Mouse (Mus musculus): ENCODE data around the gene Hbs1l. TPM values are rescaled to one million over a fixed set of nuclear protein-coding genes. Genes with fewer than 3 reads are reported as not detected.
"Not testable (repeated sequence)": the region's sequence is repeated elsewhere in the genome, so short reads cannot be mapped to it uniquely, and the experiment has no call there.

Gene Hbs1l
- total RNA-seq, 2 experiments from 2014 or later, result 72.2 to 76.8 TPM

DNA sequence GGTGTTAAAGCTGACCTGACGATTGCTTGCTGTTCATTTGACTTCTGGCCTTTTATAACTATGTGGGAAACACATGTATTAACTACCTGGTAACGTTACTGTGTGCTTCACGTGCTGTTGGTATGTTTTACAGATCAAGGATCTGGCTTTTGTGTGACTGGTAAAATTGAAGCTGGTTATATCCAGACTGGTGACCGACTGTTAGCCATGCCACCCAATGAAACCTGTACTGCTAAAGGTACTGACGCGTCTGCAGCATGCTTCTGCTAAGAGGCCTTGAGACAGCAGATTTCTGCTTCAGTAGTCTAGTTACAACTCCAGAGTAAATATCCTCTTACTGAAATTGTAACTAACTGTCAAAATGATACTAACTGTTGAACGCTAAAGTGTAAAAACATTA is 58.7 kb downstream of the Hbs1l start:
- no peak for DNase-seq (ENCODE audit: low spot score in 2 of 2)

DNA sequence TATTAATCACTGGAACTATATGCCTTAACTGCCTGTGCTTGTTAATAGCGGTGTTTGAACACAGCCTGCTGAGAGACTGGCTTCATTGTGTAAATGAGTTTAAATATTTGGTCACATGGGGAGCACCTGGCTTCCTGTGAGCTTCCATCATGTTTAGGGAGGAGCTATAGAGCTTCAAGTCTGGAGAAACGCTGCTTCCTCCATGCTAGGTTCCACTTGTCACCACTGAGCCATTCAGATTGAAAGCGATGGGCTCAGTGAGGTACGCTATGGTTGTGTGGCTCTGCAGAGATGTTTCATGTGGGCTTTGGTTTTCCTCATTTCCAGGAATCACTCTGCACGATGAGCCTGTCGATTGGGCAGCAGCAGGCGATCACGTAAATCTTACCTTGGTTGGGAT is 62.2 kb downstream of the Hbs1l start:
- DNase-seq (ENCODE audit: low spot score in 2 of 2), result no peak

DNA sequence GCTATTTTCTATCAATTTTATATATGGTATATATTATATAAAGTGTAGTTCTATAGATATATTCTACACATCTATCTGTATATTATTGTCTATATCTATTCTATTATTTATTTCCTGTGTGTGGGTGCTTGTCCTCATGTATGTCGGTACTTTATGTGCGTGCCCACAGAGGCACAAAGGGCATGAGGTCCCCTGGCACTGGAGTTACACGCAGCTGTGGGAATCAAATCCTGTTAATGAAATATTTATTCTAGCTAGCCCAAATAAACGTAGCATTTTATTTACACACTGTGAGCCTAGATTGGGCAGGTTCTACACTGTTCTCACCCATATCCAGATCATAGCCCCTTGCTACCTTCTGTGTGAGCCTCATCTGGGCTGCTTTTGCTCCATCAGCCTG is 63.3 kb downstream of the Hbs1l start:
- no peak for DNase-seq (ENCODE audit: low spot score in 2 of 2)

DNA sequence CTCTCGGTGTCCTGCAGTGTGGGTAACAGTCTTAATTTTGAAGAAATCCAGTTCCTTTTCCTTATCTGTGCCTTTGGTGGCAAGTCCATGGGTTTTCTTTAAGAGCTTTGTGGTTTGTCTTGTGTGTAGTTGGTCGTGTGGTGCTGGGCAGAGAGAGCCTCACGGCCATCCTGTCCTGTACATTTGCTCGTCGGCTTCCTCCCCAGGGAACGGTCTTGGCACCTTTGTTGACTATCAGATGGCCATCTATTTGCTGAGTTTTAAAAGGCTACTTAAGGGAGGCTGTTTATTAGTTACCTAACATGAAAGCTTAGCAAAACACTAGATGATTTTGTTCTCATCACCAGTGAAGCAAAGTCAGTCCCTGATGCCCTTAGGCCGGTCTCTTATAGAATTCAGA is 66.1 kb downstream of the Hbs1l start:
- no peak for DNase-seq (ENCODE audit: low spot score in 2 of 2)

DNA sequence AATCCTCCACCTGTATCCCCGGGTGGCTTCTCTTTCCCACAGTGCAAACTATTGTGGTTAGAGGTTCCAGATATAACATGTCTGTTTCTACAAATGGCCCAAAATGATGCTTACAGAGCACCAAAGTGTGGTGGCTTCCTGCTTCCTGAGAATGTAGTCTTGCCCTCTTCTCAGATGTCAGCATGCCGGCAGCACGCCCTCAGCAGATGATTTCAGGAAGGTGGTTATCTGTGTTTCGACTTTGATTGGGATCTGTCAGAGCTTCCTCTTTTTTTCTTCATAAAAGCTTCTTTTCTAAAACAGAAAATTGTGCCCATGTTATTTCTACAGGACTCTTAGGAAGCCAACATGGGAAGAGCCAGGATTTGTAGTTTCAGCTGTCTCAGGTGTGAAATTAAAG is 67.5 kb downstream of the Hbs1l start:
- DNase-seq (ENCODE audit: low spot score in 2 of 2), result no peak

DNA sequence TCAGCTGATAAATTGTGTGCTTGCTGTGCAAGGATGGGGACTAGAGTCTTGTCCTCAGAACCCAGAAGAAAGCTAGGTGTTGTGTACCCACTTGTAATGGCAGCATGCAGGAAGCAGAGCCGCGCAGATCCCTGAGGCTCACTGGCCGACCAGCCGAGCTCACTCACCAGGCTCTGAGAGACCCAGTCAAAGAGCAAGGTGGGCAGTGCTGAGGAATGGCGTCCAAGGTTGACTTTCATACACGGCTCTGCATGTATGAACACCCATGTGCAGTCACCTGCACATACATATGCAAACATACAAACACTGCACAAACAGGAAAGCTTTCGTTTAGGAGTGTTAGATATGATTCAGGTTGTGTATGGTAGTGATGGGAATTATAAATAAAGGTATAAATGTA is 69.2 kb downstream of the Hbs1l start:
- no peak for DNase-seq (ENCODE audit: low spot score in 2 of 2)

DNA sequence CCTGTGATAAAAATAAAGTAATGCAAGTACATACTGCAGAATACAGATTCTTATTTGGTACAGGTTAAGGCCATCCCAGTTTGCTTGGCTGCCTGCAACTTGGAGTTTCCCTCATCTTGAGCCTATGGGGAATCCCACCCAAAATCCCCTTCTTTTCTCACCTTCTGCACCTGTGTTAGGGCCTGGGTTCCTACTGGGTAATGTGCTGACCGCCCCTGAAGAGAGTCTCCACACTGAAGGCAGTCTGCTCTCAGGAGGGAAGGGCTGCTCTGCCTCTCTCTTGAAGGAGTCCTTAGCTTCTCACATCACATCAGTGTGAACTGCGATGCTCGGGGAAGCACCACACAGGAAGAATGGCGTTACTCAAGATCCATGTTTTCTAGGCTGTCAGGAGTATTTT is 70.1 kb downstream of the Hbs1l start:
- no peak for DNase-seq (ENCODE audit: low spot score in 2 of 2)

DNA sequence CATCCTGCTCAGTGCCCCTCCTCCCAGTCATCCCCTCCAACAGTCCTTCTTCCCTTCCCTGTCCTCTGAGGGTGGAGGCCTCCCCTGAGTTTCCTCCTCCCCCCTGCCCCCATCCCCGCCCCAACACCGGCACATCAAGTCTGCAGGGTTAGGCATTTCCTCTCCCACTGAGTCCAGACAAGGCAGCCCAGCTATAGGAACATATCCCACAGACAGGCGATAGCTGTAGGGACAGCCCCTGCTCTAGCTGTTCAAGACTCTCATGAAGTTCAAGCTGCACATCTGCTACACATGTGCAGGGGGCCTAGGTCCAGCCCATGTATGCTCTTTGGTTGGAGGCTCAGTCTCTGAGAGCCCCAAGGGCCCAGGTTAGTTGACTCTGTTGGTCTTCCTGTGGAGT is 70.7 kb downstream of the Hbs1l start:
- DNase-seq (ENCODE audit: low spot score in 2 of 2), result no peak

DNA sequence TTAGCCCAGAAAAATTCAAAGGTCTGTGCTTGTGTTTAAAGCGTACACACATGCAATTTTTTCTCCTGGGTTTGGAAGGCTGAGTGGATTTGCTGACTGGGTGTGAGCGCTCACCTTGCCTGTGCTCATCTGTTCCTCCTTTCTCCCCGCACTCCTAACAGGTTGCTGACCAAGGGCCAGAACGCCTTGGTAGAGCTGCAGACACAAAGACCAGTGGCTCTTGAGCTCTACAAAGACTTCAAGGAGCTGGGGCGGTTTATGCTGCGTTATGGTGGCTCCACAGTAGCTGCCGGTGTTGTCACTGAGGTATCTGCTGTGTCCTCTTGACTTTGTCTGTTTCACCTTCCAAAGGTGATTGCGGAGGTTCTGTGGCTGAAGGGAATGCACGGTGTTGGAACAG is 71.7 kb downstream of the Hbs1l start:
- no peak for DNase-seq (ENCODE audit: low spot score in 2 of 2)

DNA sequence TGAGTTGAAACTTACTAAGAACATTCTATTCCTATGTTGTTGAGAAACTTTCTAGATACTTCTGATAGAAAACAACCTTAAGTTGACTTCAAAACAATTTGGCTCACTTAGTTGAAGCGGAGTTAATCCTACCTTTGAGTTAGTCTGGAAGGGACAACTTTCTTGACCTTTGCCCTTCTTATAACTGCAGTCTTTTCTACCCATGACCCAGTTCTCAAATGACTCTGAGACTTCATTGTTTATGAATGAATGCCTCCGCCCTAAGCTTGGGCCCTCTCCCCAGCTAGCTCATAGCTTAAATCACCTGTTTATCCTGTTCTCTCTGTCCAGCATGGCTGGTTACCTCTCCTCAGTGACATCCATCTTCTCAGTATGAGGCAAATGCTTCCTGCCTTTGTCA is 73.8 kb downstream of the Hbs1l start:
- no peak for DNase-seq (ENCODE audit: low spot score in 2 of 2)

DNA sequence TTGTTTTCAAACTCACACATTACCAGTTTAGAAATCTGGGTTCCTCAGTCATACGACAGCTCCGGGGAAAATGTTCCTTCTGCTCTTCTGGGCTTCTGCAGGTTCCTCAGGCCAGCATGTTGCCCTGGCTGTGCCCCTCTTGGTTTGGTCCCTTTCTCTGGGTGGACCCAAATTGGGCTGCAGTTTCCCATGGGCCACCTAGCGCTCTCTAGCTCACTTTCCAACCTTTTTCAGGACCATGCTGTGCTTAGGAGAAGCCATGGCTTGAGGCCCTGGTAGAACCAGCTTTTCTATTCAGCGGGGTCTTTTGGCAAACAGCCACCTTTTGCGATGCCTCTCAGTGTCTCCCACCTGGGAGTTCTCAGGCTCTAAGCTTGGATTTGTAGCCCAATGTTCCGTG is 76.5 kb downstream of the Hbs1l start:
- DNase-seq (ENCODE audit: low spot score in 2 of 2), result no peak

DNA sequence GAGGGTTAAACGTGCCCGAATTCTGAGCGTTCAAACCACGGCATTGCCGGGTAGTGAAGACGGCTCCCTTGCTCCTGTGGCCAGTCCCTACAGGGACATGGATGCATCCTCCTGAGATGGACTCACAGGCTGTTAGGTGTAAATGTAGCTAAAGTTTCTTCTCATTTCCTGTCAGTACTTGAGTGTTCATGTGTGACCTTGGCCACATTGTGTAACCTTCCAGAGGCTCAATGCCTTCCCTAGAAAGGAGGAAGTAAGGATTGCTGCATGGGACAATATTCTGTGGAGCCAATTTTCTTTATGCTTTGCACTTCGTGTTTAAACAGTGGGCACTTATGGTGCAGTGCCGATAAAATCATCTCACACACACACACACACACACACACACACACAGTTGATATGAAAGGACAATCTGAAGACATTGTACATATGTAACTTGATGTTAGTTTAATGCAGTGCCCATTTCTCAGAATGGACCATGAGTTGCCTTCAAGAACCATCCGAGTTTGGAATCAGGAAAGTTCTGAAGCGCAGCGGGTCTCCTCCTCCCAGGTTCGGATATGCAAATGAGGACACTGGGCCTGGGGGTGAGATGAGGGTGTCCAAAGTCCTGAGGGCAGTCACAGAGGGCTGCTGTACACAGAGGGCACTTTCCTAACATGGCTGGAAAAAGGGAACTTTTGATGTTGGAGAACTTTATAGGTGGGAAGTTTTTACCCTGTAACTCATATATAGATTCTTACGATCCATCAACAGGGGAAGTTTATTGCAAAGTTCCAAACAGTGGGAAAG is 81.1 kb downstream of the Hbs1l start, which contains the start of gene Aldh8a1:
Aldh8a1 (plus strand) TSS at position 610 of the 792 bp plus-strand sequence.
- no peak for DNase-seq (ENCODE audit: low spot score in 2 of 2)

DNA sequence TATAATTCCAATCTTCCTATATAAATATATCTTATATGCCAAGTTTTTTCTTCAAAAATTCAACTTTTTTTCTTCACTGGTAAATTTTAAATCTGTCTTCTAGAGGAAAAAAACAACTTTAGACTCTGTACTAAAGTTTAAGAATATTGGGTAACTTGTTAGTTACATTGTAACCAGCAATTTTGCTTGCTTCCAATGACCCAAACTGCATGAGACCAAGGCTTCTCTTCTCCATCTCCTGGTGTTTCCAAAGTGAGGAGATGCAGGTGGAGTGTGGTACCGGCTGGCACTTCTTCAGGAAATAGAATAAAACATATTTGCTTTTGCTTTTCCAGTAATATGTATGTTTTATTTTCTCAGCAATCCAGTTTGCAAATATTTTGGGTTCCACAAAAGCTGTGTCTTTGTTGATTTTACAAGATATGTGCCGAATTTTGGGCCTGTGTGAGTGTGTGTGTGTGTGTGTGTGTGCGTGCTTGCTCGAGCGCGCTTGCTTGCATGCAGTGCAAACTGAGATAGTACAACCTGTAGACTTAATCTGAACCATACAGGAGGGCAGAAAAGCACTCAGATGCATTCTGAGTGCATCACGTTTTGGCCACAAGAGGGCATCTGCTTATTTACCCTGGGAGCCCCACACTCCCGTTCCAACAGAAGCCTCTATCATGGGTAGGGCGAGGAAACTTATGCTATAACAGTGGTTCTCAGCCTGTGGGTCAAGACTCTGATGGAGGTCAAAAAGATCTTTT is 82.6 kb downstream of the Hbs1l start:
- no peak for DNase-seq (ENCODE audit: low spot score in 2 of 2)

DNA sequence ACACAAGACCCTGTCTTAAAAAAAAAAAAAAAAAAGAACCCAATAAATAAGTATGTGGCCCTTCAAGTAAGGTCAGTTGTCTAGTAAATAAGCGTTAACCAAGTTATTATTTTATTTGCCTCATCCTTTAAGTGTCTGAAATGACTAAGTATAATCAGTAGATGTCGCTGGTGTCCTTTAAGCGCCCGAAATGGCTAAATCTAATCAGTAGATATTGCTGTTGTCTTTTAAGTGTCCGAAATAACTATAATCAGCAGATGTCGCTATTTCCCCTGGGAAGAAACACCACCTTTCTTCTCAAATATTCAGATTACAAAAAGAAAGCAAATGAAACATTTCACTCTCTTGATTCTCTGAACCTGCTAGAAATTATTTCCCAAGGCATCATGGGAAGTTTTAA is 87.1 kb downstream of the Hbs1l start:
- peak in 1 of 2 experiments; percentile 15 for DNase-seq (ENCODE audit: low spot score in 2 of 2)

DNA sequence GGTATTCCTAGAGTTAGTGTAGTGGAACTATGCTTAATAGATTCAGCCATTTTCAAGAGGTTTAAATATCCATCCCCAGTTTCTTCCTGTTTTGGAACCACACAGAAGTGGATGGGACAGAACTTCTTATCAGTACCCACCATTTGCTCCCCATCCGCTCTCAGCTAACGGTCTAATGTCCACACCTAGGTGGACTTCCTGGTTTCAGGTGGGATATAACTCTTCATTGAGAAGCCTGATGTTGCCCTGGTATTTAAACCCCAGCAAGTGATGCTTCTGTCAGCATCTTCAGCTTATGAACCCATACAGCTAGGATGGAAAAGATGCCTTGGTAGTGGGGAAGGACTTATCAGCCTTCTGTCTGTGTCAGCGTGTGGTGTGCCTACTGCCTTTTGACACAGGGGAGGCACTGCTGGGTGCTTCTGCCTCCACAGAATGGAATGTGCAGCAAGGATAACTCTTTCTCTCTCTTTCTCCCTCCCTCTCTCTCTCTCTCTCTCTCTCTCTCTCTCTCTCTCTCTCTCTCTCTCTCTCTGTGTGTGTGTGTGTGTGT is 89.4 kb downstream of the Hbs1l start:
- no peak for DNase-seq (ENCODE audit: low spot score in 2 of 2)

DNA sequence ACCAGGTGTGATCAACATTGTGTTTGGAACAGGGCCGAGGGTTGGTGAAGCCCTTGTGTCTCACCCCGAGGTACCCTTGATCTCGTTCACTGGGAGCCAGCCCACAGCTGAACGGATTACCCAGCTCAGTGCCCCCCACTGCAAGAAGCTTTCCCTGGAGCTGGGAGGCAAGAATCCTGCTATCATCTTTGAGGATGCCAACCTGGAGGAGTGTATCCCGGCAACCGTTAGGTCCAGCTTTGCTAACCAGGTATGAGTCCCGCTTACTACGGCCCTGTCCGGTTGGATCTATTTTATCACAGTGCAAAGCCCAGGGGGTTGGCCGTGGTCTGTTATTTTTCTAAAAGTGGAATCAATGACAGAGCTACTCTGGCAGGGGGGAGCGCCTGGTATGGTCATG is 93.3 kb downstream of the Hbs1l start:
- DNase-seq (ENCODE audit: low spot score in 2 of 2), result no peak

DNA sequence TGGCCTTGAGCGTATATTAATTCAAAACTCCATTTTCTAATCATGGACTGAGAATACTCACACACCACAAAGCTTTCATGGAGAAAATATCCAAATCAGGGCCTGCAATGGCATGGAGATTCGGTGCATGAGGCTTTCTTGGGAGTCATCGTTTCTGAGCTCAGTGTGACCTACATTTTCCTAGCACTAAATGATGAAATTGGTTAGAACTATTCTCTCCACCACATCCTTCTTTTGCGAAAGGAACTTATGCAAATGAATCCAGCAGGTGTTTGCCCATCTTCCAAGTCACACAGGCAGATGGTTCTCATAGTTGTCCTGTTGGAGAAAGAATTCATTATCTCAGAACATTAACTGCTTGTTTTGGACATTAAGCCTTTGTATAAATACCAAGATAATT is 94.7 kb downstream of the Hbs1l start:
- DNase-seq (ENCODE audit: low spot score in 2 of 2), result no peak

DNA sequence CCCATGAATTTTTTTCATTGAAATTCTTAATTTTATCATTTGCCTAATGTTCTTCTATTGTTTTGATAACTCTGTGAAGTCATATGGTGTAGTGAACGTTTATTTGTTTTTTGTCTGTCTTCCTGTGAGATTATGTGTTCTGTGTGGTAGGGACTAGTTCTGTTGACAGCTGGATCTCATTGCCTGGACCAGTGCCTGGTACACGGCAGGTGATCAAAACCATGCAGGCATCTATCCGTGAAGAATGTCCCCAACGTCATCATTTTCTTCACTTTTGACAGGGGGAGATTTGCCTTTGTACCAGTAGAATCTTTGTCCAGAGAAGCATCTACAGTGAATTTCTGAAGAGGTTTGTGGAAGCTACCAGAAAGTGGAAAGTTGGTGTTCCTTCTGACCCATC is 95.5 kb downstream of the Hbs1l start:
- no peak for DNase-seq (ENCODE audit: low spot score in 2 of 2)

DNA sequence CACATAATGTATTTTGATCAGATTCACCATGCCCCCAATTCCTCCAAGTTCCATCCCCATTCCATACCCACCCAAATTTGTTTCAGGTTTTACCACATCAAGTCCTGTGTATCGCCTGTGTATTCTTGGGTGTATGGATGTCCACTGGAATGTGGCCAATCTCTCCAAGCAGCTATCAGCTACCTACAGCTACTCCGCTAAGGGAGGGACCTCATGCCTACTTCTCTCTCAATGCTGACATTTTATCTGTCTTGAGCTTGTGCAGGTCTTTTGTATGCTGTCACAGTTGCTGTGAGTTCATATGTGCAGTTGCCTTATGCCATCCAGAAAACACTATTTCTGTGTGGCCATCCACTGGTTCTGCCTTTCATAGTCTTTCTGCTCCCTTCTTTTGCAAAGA is 97.6 kb downstream of the Hbs1l start:
- DNase-seq (ENCODE audit: low spot score in 2 of 2), result no peak

DNA sequence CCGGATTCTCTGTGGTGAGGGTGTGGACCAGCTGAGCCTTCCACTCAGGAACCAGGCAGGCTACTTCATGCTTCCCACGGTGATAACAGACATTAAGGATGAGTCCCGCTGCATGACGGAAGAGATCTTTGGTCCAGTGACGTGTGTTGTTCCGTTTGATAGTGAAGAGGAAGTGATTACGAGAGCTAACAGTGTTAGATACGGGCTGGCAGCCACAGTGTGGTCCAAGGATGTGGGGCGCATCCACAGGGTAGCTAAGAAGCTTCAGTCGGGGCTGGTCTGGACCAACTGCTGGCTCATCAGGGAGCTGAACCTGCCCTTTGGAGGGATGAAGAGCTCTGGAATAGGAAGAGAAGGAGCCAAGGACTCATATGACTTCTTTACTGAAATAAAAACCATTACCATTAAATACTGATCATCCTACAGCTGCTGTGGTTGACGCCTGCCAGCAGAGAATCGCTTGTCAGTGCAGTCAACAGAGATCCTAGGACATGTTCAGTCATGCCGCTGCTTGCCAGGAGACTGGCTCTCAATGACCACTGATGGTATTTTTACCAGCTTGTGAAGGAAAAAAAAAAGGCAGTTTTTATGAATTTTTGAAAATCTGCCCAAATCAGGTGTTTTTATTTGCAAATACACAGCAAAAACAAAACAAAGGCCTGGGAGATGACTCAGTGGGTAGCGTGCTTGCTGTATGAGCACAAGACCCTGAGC is 99.8 kb downstream of the Hbs1l start:
- no peak for DNase-seq (ENCODE audit: low spot score in 2 of 2)

DNA sequence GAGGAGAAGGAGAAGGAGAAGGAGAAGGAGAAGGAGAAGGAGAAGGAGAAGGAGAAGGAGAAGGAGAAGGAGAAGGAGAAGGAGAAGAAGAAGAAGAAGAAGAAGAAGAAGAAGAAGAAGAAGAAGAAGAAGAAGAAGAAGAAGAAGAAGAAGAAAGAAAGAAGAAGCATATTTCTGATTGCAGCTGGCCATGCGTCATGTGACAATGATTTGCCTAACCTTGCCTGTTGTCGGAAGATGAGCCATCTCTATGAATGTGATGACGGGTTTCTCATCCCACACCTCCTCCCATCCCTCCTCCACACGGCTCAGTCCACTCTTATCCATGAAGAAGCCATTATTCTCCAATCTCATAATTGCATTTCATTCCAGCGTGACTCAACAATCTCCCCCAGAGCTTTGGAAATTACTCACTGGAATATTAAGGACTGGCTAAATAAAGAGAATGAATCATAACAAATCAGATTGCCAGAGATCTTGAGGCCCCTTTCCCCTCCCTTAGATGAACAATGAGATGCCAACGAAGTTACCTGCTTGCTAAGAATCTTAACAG is 103.2 kb downstream of the Hbs1l start:
- not testable (repeated sequence) for DNase-seq (ENCODE audit: low spot score in 2 of 2)

Data from adrenal gland, adult 18-20 months (tissue).